Mouse (Mus musculus): ENCODE measurements around the gene Rfk. TPM values are rescaled to one million over a fixed set of nuclear protein-coding genes. Genes with fewer than 3 reads are reported as not detected.
A peak's percentile ranks its signal among the peaks of the same experiment; 100 is the strongest.

Gene Rfk
- total and polyA plus RNA-seq, 3 experiments: 36.2 to 112 (median 46.9) TPM

- ATAC-seq (ENCODE audit: extremely low read depth, insufficient number of reproducible peaks, low FRiP score, poor library complexity, severe bottlenecking) (no peak), DNase-seq (ENCODE audit: low spot score) (peak; percentile 25)
- peaks cover 7% of the 10 kb centered on the region for H3K27me3 ChIP-seq (ENCODE audit: insufficient read depth, low read length)
- H3K4me3 ChIP-seq (ENCODE audit: low read depth, low read length): no peak overlapping the region
- H3K36me3 ChIP-seq (replicated peaks): no peaks in the 10 kb centered on the region
- H3K4me1 ChIP-seq (ENCODE audit: insufficient read depth, low read depth, low read length): peaks cover 11% of the 10 kb centered on the region
- no peaks in the 10 kb centered on the region for H3K9me3 ChIP-seq (replicated peaks)
- TF ChIP-seq CTCF (IDR thresholded peaks at IDR 0.05; ENCODE audit: low read depth, low read length): no peak
- no peak for TF ChIP-seq TAL1 (conservative IDR thresholded peaks at IDR 0.05; ENCODE audit: low read depth, low read length)
- TF ChIP-seq GATA2 (IDR thresholded peaks at IDR 0.05; ENCODE audit: borderline replicate concordance, low read depth, low read length): no peak
- no peak for TF ChIP-seq GATA1 (IDR thresholded peaks at IDR 0.05; ENCODE audit: borderline replicate concordance, low read length)
Measured at GRCm38 (mm10) chr19:17388404-17388803, 5.4 kb upstream of the Rfk start.

GRCm38 (mm10) chr19:17392866-17393265 is 977 bp upstream of the Rfk start:
- ATAC-seq (ENCODE audit: extremely low read depth, insufficient number of reproducible peaks, low FRiP score, poor library complexity, severe bottlenecking): no peak
- Histone ChIP-seq H3K9me3 (replicated peaks) (no peaks in the 10 kb centered on the region), H3K4me3 (ENCODE audit: low read depth, low read length) (no peak overlapping the region), H3K27me3 (ENCODE audit: insufficient read depth, low read length) (no peaks in the 10 kb centered on the region), H3K4me1 (ENCODE audit: insufficient read depth, low read depth, low read length) (peaks cover 20% of the 10 kb centered on the region), H3K36me3 (replicated peaks) (peaks cover 24% of the 10 kb centered on the region)
- DNase-seq (ENCODE audit: low spot score): no peak
- TF ChIP-seq GATA2 (IDR thresholded peaks at IDR 0.05; ENCODE audit: borderline replicate concordance, low read depth, low read length) (no peak), CTCF (IDR thresholded peaks at IDR 0.05; ENCODE audit: low read depth, low read length) (no peak), TAL1 (conservative IDR thresholded peaks at IDR 0.05; ENCODE audit: low read depth, low read length) (no peak)

- ATAC-seq (ENCODE audit: extremely low read depth, insufficient number of reproducible peaks, low FRiP score, poor library complexity, severe bottlenecking): no peak
- Histone ChIP-seq H3K36me3 (replicated peaks) (peaks cover 54% of the 10 kb centered on the region), H3K4me1 (ENCODE audit: insufficient read depth, low read depth, low read length) (peaks cover 20% of the 10 kb centered on the region), H3K9me3 (replicated peaks) (no peaks in the 10 kb centered on the region), H3K4me3 (ENCODE audit: low read depth, low read length) (no peak overlapping the region), H3K27me3 (ENCODE audit: insufficient read depth, low read length) (no peaks in the 10 kb centered on the region)
- no peak for TF ChIP-seq CTCF (IDR thresholded peaks at IDR 0.05; ENCODE audit: low read depth, low read length)
- no peak for TF ChIP-seq GATA1 (IDR thresholded peaks at IDR 0.05; ENCODE audit: borderline replicate concordance, low read length)
- no peak for TF ChIP-seq TAL1 (conservative IDR thresholded peaks at IDR 0.05; ENCODE audit: low read depth, low read length)
- no peak for TF ChIP-seq GATA2 (IDR thresholded peaks at IDR 0.05; ENCODE audit: borderline replicate concordance, low read depth, low read length)
- TF ChIP-seq POLR2AphosphoS5 (IDR thresholded peaks at IDR 0.05; ENCODE audit: insufficient replicate concordance, low read depth, low read length): no peak
- no peak for DNase-seq (ENCODE audit: low spot score)
Measured at GRCm38 (mm10) chr19:17396802-17397201, 3.0 kb downstream of the Rfk start.

- Histone ChIP-seq H3K9me3 (replicated peaks) (no peaks in the 10 kb centered on the region), H3K4me3 (ENCODE audit: low read depth, low read length) (no peak overlapping the region), H3K36me3 (replicated peaks) (peaks cover 54% of the 10 kb centered on the region), H3K27me3 (ENCODE audit: insufficient read depth, low read length) (no peaks in the 10 kb centered on the region), H3K4me1 (ENCODE audit: insufficient read depth, low read depth, low read length) (peaks cover 18% of the 10 kb centered on the region)
- TF ChIP-seq CTCF (IDR thresholded peaks at IDR 0.05; ENCODE audit: low read depth, low read length) (no peak), GATA2 (IDR thresholded peaks at IDR 0.05; ENCODE audit: borderline replicate concordance, low read depth, low read length) (no peak), POLR2AphosphoS5 (IDR thresholded peaks at IDR 0.05; ENCODE audit: insufficient replicate concordance, low read depth, low read length) (no peak), GATA1 (IDR thresholded peaks at IDR 0.05; ENCODE audit: borderline replicate concordance, low read length) (no peak), TAL1 (conservative IDR thresholded peaks at IDR 0.05; ENCODE audit: low read depth, low read length) (no peak)
- DNase-seq (ENCODE audit: low spot score): no peak
- ATAC-seq (ENCODE audit: extremely low read depth, insufficient number of reproducible peaks, low FRiP score, poor library complexity, severe bottlenecking): no peak
Measured at GRCm38 (mm10) chr19:17397922-17398321, 4.1 kb downstream of the Rfk start.

- TF ChIP-seq GATA2 (IDR thresholded peaks at IDR 0.05; ENCODE audit: borderline replicate concordance, low read depth, low read length): no peak
- TF ChIP-seq GATA1 (IDR thresholded peaks at IDR 0.05; ENCODE audit: borderline replicate concordance, low read length): no peak
- TF ChIP-seq TAL1 (conservative IDR thresholded peaks at IDR 0.05; ENCODE audit: low read depth, low read length): no peak
- no peak for TF ChIP-seq POLR2AphosphoS5 (IDR thresholded peaks at IDR 0.05; ENCODE audit: insufficient replicate concordance, low read depth, low read length)
- DNase-seq (ENCODE audit: low spot score) (no peak), ATAC-seq (ENCODE audit: extremely low read depth, insufficient number of reproducible peaks, low FRiP score, poor library complexity, severe bottlenecking) (no peak)
- H3K4me3 ChIP-seq (ENCODE audit: low read depth, low read length): no peak overlapping the region
- no peaks in the 10 kb centered on the region for H3K9me3 ChIP-seq (replicated peaks)
- peaks cover 8% of the 10 kb centered on the region for H3K4me1 ChIP-seq (ENCODE audit: insufficient read depth, low read depth, low read length)
- H3K27me3 ChIP-seq (ENCODE audit: insufficient read depth, low read length): no peaks in the 10 kb centered on the region
- H3K36me3 ChIP-seq (replicated peaks): peaks cover 54% of the 10 kb centered on the region
Measured at GRCm38 (mm10) chr19:17399965-17400364, 6.1 kb downstream of the Rfk start.

- Histone ChIP-seq H3K9me3 (replicated peaks) (no peaks in the 10 kb centered on the region), H3K36me3 (replicated peaks) (peaks cover 51% of the 10 kb centered on the region), H3K27me3 (ENCODE audit: insufficient read depth, low read length) (no peaks in the 10 kb centered on the region), H3K4me3 (ENCODE audit: low read depth, low read length) (no peak overlapping the region), H3K4me1 (ENCODE audit: insufficient read depth, low read depth, low read length) (peaks cover 3% of the 10 kb centered on the region; the same call in 1 of the 2 replicates)
- TF ChIP-seq GATA1 (IDR thresholded peaks at IDR 0.05; ENCODE audit: borderline replicate concordance, low read length) (no peak), GATA2 (IDR thresholded peaks at IDR 0.05; ENCODE audit: borderline replicate concordance, low read depth, low read length) (no peak), CTCF (IDR thresholded peaks at IDR 0.05; ENCODE audit: low read depth, low read length) (no peak), POLR2AphosphoS5 (IDR thresholded peaks at IDR 0.05; ENCODE audit: insufficient replicate concordance, low read depth, low read length) (no peak)
- ATAC-seq (ENCODE audit: extremely low read depth, insufficient number of reproducible peaks, low FRiP score, poor library complexity, severe bottlenecking): no peak
- DNase-seq (ENCODE audit: low spot score): no peak
Measured at GRCm38 (mm10) chr19:17400571-17400970, 6.7 kb downstream of the Rfk start.

- TF ChIP-seq TAL1 (conservative IDR thresholded peaks at IDR 0.05; ENCODE audit: low read depth, low read length) (no peak), CTCF (IDR thresholded peaks at IDR 0.05; ENCODE audit: low read depth, low read length) (no peak), GATA2 (IDR thresholded peaks at IDR 0.05; ENCODE audit: borderline replicate concordance, low read depth, low read length) (no peak), POLR2AphosphoS5 (IDR thresholded peaks at IDR 0.05; ENCODE audit: insufficient replicate concordance, low read depth, low read length) (no peak), GATA1 (IDR thresholded peaks at IDR 0.05; ENCODE audit: borderline replicate concordance, low read length) (no peak)
- Histone ChIP-seq H3K36me3 (replicated peaks) (peaks cover 27% of the 10 kb centered on the region), H3K4me3 (ENCODE audit: low read depth, low read length) (no peak overlapping the region), H3K27me3 (ENCODE audit: insufficient read depth, low read length) (no peaks in the 10 kb centered on the region; the same call in none of the 2 replicates), H3K4me1 (ENCODE audit: insufficient read depth, low read depth, low read length) (0 out of 2 replicates have a peak, but pooled peaks cover 2% of the 10 kb centered on the region), H3K9me3 (replicated peaks) (peaks cover 7% of the 10 kb centered on the region)
- no peak for ATAC-seq (ENCODE audit: extremely low read depth, insufficient number of reproducible peaks, low FRiP score, poor library complexity, severe bottlenecking)
- no peak for DNase-seq (ENCODE audit: low spot score)
Measured at GRCm38 (mm10) chr19:17403175-17403574, 9.3 kb downstream of the Rfk start.

Measured in G1E (cell line).